Mouse (Mus musculus): ENCODE measurements at regions not wholly inside any gene's neighbourhood (a gene's known extent, or its start where the extent isn't known, plus 50 kb on each side); places are given as distances from the start of the nearest gene placed in this dataset.
A peak's percentile ranks its signal among the peaks of the same experiment; 100 is the strongest.

GRCm38 (mm10) chr2:30525295-30525694, 51.3 kb upstream of the Ier5l start:
- no peak for DNase-seq (ENCODE audit: low spot score in 2 of 2)

GRCm38 (mm10) chr2:30525831-30526230, 51.8 kb upstream of the Ier5l start:
- DNase-seq (ENCODE audit: low spot score in 2 of 2): no peak

- DNase-seq (ENCODE audit: low spot score in 2 of 2): no peak
Observed at GRCm38 (mm10) chr2:30527495-30527894, 53.5 kb upstream of the Ier5l start.

GRCm38 (mm10) chr2:30532948-30533347, 58.9 kb upstream of the Ier5l start:
- DNase-seq (ENCODE audit: low spot score in 2 of 2): no peak

GRCm38 (mm10) chr2:30533367-30533766, 59.3 kb upstream of the Ier5l start:
- no peak for DNase-seq (ENCODE audit: low spot score in 2 of 2)

GRCm38 (mm10) chr2:30534485-30534884, 60.4 kb upstream of the Cstad start:
- no peak for DNase-seq (ENCODE audit: low spot score in 2 of 2)

- DNase-seq (ENCODE audit: low spot score in 2 of 2): no peak
Observed at GRCm38 (mm10) chr2:30539305-30539704, 55.5 kb upstream of the Cstad start.

GRCm38 (mm10) chr2:30541541-30541940, 53.3 kb upstream of the Cstad start:
- DNase-seq (ENCODE audit: low spot score in 2 of 2): no peak

- DNase-seq (ENCODE audit: low spot score in 2 of 2): peak; percentile 63 to 83
Observed at GRCm38 (mm10) chr2:30544782-30545435, 49.9 kb upstream of the Cstad start.
